Mouse (Mus musculus): ENCODE data around the gene Ubl4b.

Gene Ubl4b

DNA sequence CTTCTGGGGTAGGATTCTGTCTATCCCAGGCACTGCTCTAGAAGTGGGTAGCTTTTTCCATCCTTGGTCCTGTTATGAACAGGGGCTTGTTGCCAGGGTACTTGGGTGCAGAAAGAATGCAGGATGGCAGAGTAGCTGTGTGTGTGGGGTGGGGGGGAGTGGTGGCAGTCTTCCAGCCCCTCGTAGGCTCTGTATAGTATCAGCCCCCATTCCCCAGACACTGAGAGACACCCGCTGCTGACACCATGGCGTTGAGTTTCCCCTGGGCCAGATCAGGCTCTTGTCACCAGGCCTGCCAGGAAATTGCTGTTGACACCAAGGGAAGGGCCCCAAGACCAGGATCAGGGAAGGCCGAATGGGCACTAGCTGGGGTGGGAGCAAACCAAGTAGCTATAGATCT is 13.8 kb upstream of the Ubl4b start:
- no peak for DNase-seq (ENCODE audit: low spot score in 2 of 2)

DNA sequence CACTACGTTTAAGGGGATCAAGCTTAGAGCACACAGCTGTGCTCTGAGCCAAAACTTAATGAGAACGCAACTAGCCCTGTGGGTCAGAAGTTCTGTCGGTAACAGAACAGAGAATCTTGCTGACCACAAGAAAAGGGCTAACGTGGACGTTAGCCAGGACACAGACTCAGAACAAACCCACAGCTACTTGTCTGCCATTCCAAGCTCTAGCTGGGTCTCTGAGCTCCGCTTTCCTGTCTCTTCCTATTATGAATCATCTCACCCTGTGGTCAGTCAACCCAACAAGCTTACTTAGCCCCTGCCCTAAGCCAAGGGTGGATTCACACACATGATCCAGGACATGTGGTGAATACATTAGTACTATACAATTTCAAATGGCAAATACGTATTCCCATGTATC is 12.9 kb upstream of the Ubl4b start:
- no peak for DNase-seq (ENCODE audit: low spot score in 2 of 2)

GRCm38 (mm10) chr3:107565331-107565730 is 10.5 kb upstream of the Ubl4b start:
- DNase-seq (ENCODE audit: low spot score in 2 of 2) = no peak

DNA sequence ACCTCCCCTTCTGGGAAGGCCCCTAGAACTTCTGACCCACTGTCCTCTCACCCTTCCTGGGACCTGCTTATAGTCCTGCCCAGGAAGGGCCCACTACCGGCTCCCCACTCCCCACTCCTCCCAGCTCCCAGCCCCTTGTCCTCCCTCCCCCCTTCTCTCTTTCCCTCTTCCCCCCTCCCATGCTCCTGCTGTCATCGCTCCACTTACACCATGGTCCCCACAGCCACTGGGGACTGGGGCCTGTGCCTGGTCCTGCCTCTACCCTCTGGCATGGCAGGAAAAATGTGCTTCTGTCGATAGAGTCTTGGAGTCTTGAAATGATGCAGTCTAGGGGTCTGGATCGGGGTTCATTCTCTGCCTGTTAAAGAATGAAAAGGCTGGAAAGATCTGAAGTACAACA is 9.0 kb upstream of the Ubl4b start:
- DNase-seq (ENCODE audit: low spot score in 2 of 2) = no peak

DNA sequence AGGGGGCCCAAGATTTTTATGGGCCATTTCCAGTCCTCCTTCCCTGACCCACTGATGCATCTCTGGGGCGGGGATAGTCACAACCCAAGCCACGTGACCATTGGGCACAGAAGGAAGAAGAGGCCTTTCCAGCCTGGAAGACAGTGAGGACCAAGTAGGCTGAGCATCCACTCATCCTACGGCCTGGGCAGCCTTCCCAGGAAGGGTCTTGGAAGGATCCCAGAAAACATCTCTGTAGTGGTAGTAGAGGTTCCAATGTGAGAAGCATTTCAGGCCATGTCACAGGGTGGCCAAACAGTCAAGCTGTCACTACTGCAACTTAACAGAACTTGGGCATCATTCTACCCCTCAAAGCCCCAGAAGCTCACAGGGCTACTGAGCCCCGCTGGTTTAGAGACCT is 7.7 kb upstream of the Ubl4b start:
- no peak for DNase-seq (ENCODE audit: low spot score in 2 of 2)

DNA sequence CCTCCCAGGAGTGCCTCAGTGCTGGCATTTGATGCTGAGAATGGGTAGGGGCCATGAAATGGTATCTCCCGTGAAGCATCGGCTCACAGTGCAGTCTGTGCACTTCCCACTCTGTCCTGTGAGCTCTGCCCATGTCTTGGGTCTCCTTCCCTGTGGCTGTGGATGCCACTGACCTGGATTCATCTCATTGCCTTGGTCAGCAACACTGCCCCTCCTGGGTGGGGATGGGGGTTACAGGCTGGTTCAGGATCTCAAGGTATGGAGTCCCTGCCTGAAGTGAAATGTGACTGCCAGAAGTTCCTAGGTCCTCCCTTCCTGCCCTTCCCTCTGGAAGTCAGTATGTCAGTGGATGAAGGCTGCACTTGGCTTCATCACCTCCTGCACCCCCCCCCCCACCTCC is 7.2 kb upstream of the Ubl4b start:
- no peak for DNase-seq (ENCODE audit: low spot score in 2 of 2)

GRCm38 (mm10) chr3:107559183-107559582 is 4.3 kb upstream of the Ubl4b start:
- peak; percentile 23 to 37 for DNase-seq (ENCODE audit: low spot score in 2 of 2)

DNA sequence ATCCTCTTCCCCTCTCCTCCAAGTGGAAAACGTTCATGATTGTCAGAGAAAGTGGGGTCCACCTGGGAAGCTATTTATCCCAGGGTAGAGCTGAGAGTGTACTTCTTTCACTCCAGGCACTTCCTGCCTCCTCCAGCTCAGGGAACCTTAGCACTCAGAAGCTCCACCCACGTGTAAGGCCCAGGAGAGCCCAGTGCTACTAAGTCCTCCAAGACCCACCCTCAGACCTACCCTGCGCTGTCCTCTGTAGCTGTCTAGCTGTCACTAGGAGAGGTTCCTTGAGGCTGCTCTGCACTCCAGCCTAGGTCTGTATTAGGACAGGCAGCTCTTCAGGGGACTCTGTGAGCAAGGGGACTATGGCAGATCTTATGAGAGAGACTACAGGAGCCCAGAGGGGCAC is 3.9 kb upstream of the Ubl4b start:
- DNase-seq (ENCODE audit: low spot score in 2 of 2) = no peak

DNA sequence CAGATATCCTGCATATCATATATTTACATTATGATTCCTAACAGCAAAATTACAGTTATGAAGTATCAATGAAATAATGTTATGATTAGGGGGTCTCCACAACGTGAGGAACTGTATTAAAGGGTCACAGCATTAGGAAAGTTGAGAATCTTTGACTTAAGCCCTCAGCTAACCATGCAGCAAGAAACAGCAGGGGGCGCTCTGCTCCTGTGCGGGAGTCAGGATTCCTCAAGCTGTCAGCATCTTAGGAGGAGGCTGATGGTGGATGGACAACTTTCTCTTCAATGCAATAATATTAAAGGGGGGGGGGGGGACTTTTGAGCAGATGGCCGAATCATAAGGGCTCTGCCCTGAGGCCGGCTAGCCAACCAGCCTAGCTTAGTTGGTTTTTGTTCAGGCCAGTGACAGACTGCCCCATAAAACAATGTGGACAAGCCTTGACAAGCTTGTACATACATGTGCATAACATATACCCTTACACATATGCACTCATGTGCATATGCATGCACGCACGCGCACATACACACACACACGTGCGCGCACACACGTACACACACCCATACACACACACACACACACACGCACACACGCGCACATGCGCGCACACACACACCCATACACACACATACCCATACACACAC is 4.3 kb downstream of the Ubl4b start:
- DNase-seq (ENCODE audit: low spot score in 2 of 2) = peak in 1 of 2 experiments; percentile 8

DNA sequence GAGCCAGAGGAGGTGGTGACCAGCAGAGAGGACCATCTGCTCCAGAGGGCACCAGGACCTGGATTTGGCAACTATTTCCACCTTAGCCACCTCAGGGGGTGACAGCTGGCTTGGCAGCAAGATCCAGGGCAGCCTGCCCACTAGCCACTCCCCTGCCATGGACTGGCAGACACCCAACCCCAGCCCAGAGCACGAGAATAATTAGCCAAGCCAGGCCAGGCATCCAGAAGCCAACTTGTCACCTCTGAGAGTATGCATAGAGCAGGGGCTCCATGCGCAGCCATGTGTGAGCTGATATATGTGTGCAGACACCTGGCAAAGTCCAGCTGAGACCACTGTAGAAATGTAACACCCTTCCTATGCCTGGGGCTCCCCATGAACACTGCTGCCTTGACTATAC is 7.9 kb downstream of the Ubl4b start:
- no peak for DNase-seq (ENCODE audit: low spot score in 2 of 2)

DNA sequence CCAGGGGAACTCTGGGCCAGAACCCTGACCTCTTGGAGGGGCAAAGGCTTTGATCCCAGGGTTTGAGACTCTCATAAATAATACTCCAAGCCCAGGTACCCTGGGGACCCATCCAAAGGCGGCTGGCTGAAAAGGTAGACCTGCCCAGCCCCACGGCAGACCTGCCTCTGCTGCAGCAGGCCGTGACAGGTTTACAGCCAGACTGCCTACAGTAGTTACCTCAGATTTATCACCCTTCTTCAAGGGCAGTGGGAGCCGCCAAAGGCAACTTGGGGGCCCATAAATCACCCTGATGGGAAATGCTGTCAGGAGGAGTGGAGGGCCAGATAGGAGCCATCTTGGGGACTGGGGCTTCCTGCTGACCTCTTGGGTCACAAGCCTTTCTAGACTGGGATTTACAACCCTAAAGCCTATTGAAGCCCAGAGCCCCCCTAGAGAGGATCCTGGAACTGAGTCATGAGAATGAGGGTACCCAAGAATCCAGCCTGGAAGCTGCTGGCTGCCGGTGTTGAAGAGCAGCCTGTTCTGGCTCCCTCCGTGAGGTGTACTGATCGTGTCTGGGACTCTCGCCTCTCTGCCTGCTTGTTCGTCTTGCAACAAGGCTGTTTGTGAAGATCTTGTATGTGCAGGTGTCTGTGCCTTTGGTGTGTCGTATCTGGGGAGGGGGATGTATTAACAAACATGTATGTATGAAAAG is 9.0 kb downstream of the Ubl4b start:
- no peak for DNase-seq (ENCODE audit: low spot score in 2 of 2)

- no peak for DNase-seq (ENCODE audit: low spot score in 2 of 2)
Observed at GRCm38 (mm10) chr3:107545278-107545677, 9.6 kb downstream of the Ubl4b start.

DNA sequence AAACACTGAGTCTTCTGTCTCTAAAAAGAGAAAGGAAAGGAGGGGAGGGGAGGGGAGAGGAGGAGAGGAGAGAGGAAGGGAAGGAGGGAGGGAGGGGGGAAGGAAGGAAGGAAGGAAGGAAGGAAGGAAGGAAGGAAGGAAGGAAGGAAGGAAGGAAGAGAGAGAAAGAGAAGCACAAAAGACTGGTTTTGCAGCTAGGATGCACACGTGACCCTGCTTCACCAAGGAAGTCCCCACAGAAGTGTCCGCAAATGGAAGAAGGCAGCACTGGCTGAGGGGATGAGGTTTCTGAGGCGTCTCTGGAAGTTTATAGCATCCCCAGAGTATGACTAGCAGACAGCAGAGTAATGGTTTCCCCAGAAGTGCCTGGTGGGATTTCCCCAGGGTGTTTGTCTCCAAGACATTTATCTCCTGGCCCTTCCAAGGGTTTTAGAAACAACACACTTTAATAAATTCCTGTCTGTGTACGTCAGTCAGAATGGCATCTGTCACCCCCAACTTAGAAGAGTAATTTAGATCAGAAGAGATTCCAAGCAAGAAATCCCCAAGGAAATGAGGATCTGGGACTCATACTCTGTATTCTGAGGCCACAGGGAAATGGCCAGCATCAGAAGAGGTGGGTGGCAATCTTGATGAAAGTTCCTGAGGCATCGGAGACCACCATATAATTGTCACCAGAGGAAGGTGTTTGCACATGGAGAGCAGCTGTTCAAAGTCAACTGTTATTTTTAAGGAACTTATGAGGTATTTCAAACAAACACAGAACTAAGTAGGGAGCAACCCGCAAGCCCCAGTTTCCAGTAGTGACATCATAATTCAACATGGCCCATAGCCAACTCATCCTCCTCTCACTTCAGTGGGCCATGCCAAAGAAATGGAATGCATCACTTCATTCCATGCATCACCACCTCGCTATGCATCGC is 11.5 kb downstream of the Ubl4b start:
- no peak for DNase-seq (ENCODE audit: low spot score in 2 of 2)

DNA sequence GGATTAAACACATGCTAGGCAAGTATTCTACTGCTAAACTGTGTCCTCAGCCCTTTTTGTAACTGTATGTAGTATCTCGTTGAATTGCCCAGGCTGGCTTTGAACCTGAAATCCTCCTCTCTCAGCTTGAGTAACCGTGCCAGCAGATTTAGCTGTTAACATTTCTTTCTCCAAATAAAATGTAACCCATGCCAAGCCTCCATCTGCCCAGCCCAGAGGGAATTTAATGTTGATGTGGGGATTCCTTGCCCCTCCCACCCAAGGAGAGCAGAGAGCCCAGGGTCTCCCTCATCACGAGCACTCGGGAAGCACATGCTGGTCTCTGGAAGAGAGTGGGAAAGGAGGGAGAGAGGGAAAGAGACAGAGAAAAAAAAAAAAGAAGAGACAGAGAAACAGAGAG is 12.3 kb downstream of the Ubl4b start:
- DNase-seq (ENCODE audit: low spot score in 2 of 2) = no peak

DNA sequence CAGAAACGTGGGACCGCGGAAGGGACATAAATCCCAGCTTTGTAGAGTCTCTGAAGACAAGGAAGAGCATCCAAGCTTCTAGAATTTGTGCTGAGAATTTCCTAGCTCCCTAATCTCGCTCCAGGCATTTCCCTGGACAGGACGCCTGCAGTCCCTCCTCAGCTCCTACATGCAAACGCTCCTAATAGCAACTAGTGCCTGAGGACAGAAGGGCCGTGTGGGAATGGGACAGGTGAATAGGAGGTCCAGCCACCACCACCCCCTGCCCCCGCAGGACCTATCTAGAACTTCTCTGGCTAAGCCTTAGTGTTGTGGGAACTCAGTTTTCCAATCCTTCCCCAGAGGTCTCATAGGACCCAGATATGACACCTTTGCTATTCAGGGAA is 17.4 kb downstream of the Ubl4b start:
- DNase-seq (ENCODE audit: low spot score in 2 of 2) = no peak

DNA sequence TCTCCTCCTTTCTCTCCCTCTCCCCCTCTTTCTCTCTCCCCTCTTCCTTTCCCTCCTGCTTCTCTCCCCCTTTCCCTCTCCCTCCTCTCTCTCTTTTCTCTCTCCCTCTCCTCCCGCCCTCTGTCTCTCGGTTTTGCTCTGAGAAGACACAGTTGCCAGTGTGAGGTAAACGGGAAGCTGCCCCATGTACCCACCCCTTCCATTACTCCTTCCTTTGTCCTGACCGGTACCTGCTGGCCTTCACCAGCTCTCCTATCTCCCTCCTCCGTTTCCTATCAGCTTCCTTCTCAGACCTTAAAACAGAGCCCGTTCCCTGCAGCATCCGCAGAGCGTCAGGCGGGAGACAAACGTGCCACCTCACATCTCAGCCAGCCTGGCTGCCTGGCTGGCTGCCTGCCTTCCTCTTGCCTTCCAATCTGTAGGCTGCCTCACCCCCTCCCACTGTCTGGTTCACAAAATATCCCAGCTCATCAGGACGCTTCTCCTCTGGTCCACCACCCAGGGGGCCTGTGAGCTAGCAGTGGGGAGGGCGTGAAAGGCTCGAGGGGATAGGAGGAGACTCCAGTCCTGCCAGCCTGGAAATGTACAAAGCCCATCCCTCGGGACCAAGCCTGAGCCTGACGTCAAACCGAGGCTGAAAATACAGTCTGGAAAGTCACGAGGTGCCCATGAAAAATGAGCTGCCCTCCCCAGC is 17.9 kb downstream of the Ubl4b start:
- no peak for DNase-seq (ENCODE audit: low spot score in 2 of 2)

DNA sequence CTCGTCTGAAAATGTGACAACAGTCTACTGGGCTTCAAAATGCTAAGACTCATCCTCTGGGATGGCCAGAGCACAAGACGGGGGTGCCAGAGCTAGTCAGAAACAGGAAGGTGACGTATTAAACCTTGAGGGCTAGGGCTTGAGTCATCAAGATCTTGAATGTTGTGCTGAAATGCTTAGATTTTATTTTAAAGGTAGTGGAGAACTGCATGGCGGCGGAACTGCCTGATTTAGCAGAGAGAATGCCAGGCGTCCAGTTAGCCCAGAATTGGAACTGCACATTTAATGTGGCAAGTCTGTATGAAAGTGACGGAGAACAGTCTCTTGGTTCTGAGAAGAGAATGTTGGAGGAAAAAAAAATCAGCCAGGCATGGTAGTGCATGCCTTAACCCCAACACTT is 19.9 kb downstream of the Ubl4b start:
- no peak for DNase-seq (ENCODE audit: low spot score in 2 of 2)

GRCm38 (mm10) chr3:107533532-107533931 is 21.3 kb downstream of the Ubl4b start:
- no peak for DNase-seq (ENCODE audit: low spot score in 2 of 2)

GRCm38 (mm10) chr3:107530581-107530980 is 24.3 kb downstream of the Ubl4b start:
- DNase-seq (ENCODE audit: low spot score in 2 of 2) = no peak

- no peak for DNase-seq (ENCODE audit: low spot score in 2 of 2)
Observed at GRCm38 (mm10) chr3:107529182-107529581, 25.7 kb downstream of the Ubl4b start.

- no peak for DNase-seq (ENCODE audit: low spot score in 2 of 2)
Observed at GRCm38 (mm10) chr3:107528401-107529118, 26.3 kb downstream of the Ubl4b start.
